Mouse (Mus musculus) testis, adult 2 months (tissue): Measurements from ENCODE around the gene Gm11020. TPM values are rescaled to one million over a fixed set of nuclear protein-coding genes. Genes with fewer than 3 reads are reported as not detected.

ENCODE experiments used
- H3K27ac ChIP-seq: fragments of 200-500 bp; 2 replicates; pipeline ENCODE4 v1.5.1; 2012; ENCODE audit warnings: low read depth, low read length; ENCODE audit not compliant: control insufficient read depth, insufficient read depth
- H3K27me3 ChIP-seq: fragments of 200-500 bp; 2 replicates; pipeline ENCODE4 v1.6.1; 2012; ENCODE audit warnings: mild to moderate bottlenecking, low read length, moderate library complexity; ENCODE audit not compliant: control insufficient read depth, insufficient read depth
- H3K36me3 ChIP-seq: fragments of 200-500 bp; 2 replicates; pipeline ENCODE4 v1.6.1; 2012; ENCODE audit warnings: mild to moderate bottlenecking, low read length; ENCODE audit not compliant: control insufficient read depth, insufficient read depth
- H3K4me1 ChIP-seq: fragments of 200-500 bp; 2 replicates; pipeline ENCODE4 v1.6.1; 2012; ENCODE audit warnings: low read length; ENCODE audit not compliant: control insufficient read depth, insufficient read depth
- H3K4me3 ChIP-seq: fragments of 200-500 bp; 2 replicates; pipeline ENCODE4 v1.5.1; 2012; ENCODE audit warnings: low read depth, mild to moderate bottlenecking, low read length, moderate library complexity, mixed read lengths; ENCODE audit not compliant: control insufficient read depth
- CTCF ChIP-seq: fragments of 200-500 bp; IDR thresholded peaks from 2 replicates; pipeline ENCODE4 v1.5.1; 2012; ENCODE audit warnings: low read depth, mild to moderate bottlenecking, inconsistent platforms, low read length, moderate library complexity; ENCODE audit not compliant: control insufficient read depth, insufficient read depth, insufficient replicate concordance
- POLR2A ChIP-seq: fragments of 200-500 bp; IDR thresholded peaks from 2 replicates; pipeline ENCODE4 v1.6.1; 2012; ENCODE audit warnings: low read depth, mild to moderate bottlenecking, inconsistent platforms, low read length, moderate library complexity; ENCODE audit not compliant: control insufficient read depth
- polyA plus RNA-seq: library from polyadenylated mRNA; depleted of rRNA; stranded (reverse); fragments of >200 nt; gene quantifications from 2 replicates; pipeline ENCODE4 v1.2.3, GENCODE M21; 2012; rRNA removed

Gene Gm11020
- polyA plus RNA-seq, 1 experiment = not detected

GRCm38 (mm10) chr8:104365695-104366094 lies 44.3 kb downstream of the Gm11020 start:
- Histone ChIP-seq H3K4me3 (no peak overlapping the region), H3K36me3 (no peaks in the 10 kb centered on the region), H3K4me1 (no peaks in the 10 kb centered on the region), H3K27ac (no peak overlapping the region), H3K27me3 (no peaks in the 10 kb centered on the region)
- no peak for TF ChIP-seq CTCF
- TF ChIP-seq POLR2A = no peak

- Histone ChIP-seq H3K27me3 (no peaks in the 10 kb centered on the region), H3K4me3 (no peak overlapping the region), H3K36me3 (no peaks in the 10 kb centered on the region), H3K27ac (no peak overlapping the region), H3K4me1 (no peaks in the 10 kb centered on the region)
- no peak for TF ChIP-seq CTCF
- no peak for TF ChIP-seq POLR2A
These were observed 46.0 kb downstream of the Gm11020 start for GRCm38 (mm10) chr8:104367398-104367797.

GRCm38 (mm10) chr8:104369591-104369990 lies 48.2 kb downstream of the Gm11020 start:
- Histone ChIP-seq H3K27me3 (no peaks in the 10 kb centered on the region), H3K27ac (no peak overlapping the region), H3K36me3 (no peaks in the 10 kb centered on the region), H3K4me1 (no peaks in the 10 kb centered on the region), H3K4me3 (no peak overlapping the region)
- no peak for TF ChIP-seq POLR2A
- no peak for TF ChIP-seq CTCF

GRCm38 (mm10) chr8:104370071-104370470 lies 48.7 kb downstream of the Gm11020 start:
- H3K4me1 ChIP-seq = no peaks in the 10 kb centered on the region
- H3K27me3 ChIP-seq = no peaks in the 10 kb centered on the region
- H3K27ac ChIP-seq = no peak overlapping the region
- no peak overlapping the region for H3K4me3 ChIP-seq
- no peak for TF ChIP-seq POLR2A
- H3K36me3 ChIP-seq = no peaks in the 10 kb centered on the region

- H3K27ac ChIP-seq = no peak overlapping the region
- H3K36me3 ChIP-seq = no peaks in the 10 kb centered on the region
- no peak for TF ChIP-seq POLR2A
- no peak for TF ChIP-seq CTCF
- H3K4me3 ChIP-seq = no peak overlapping the region
- H3K27me3 ChIP-seq = no peaks in the 10 kb centered on the region
- no peaks in the 10 kb centered on the region for H3K4me1 ChIP-seq
These were observed 49.8 kb downstream of the Gm11020 start for GRCm38 (mm10) chr8:104371121-104371520.

Other genes starting within 250 kb of the Gm11020 start
- 3.0 and 3.7 TPM in 2 replicates for gene Cdh5, start 219.9 kb upstream of the Gm11020 start, polyA plus RNA-seq
- gene Bean1, start 151.1 kb upstream of the Gm11020 start, polyA plus RNA-seq = 21.7 and 25.4 TPM in 2 replicates
- gene Tk2, start 73.0 kb upstream of the Gm11020 start, polyA plus RNA-seq = 10.6 and 11.1 TPM in 2 replicates
- gene Cklf, start 70.7 kb upstream of the Gm11020 start, polyA plus RNA-seq = 133 and 164 TPM in 2 replicates
- gene Cmtm2a, start 28.4 kb upstream of the Gm11020 start, polyA plus RNA-seq = 974 and 1,262 TPM in 2 replicates
- gene Gm45711, start 11.5 kb upstream of the Gm11020 start, polyA plus RNA-seq = 52.5 and 57.0 TPM in 2 replicates
- 14.7 TPM in 2 replicates for gene Cmtm1, start 11.4 kb upstream of the Gm11020 start, polyA plus RNA-seq
- 658 and 900 TPM in 2 replicates for gene Cmtm2b, start 663 bp downstream of the Gm11020 start, polyA plus RNA-seq
- 12.9 and 14.9 TPM in 2 replicates for gene Cmtm3, start 17.8 kb downstream of the Gm11020 start, polyA plus RNA-seq
- gene Cmtm4, start 74.2 kb downstream of the Gm11020 start, polyA plus RNA-seq = 2.0 and 2.2 TPM in 2 replicates
- 61.1 and 64.6 TPM in 2 replicates for gene Dync1li2, start 121.5 kb downstream of the Gm11020 start, polyA plus RNA-seq
- gene Terb1, start 188.3 kb downstream of the Gm11020 start, polyA plus RNA-seq = 5.6 and 6.7 TPM in 2 replicates
- 15.9 and 26.0 TPM in 2 replicates for gene Nae1, start 213.1 kb downstream of the Gm11020 start, polyA plus RNA-seq
- gene Car7, start 213.1 kb downstream of the Gm11020 start, polyA plus RNA-seq = 5.4 and 7.1 TPM in 2 replicates